Mouse (Mus musculus) liver, postnatal 0 days (tissue): ENCODE measurements at regions not wholly inside any gene's neighbourhood (a gene's known extent, or its start where the extent isn't known, plus 50 kb on each side); places are given as distances from the start of the nearest gene placed in this dataset.

Source experiments
- CTCF ChIP-seq: sonication (generic); IDR thresholded peaks from 2 replicates; pipeline ENCODE4 v1.5.1; 2016; ENCODE audit warnings: antibody characterized with exemption, low read depth
- EP300 ChIP-seq: IDR thresholded peaks from 2 replicates; pipeline ENCODE4 v1.6.1; 2016; ENCODE audit warnings: antibody characterized with exemption, low read depth, mild to moderate bottlenecking

DNA sequence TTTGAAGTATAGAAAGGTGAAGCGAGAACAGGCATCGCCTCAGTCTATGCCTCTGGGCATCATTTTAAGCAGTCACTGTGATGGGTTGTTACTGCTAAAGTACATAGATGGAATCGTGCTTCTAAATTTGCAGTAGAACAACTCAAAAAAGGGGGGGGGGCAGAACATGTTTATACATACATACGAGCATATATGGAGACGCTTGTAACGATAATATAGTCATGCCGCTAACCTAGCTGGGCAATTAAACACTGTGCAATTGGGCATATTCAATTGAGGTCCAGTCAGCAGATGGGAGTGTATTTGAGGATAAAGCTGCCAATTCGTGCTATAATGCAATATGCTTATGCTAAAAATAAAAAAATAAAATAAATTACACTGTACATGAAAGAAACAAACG lies 282.6 kb upstream of the Gm11146 start:
- TF ChIP-seq CTCF (no peak), EP300 (no peak)
